Mouse (Mus musculus): ENCODE data around the gene Itpr2. TPM values are rescaled to one million over a fixed set of nuclear protein-coding genes. Genes with fewer than 3 reads are reported as not detected.

Itpr2 gene
- polyA plus RNA-seq, 1 experiment from 2014 or later: 3.3 TPM

DNA sequence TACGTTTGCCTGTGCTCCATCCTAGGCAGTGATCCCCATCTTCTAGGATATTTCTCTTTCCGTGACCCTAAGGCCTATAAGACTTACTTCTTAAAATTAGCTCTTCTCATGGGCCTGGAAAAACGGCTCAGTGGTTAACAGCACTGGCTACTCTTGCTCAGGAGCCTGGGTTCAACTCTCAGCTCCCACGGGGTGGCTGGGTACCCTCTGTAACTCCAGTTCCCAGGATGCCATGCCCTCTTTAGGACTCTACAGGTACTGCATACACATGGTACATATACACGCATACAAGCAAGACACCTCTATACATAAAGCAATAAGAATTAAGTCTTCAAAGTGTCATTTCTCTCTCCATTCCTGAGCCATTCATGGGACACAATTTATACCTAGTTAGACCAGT, 228.8 kb downstream of the Itpr2 start:
- Histone ChIP-seq H3K4me1 (ENCODE audit: control insufficient read depth, insufficient read depth, low read length) (no peaks in the 10 kb centered on the region), H3K9me3 (replicated peaks; ENCODE audit: control insufficient read depth, low read length) (no peaks in the 10 kb centered on the region), H3K9ac (replicated peaks; ENCODE audit: low read length) (no peak overlapping the region), H3K27ac (replicated peaks; ENCODE audit: low read depth, low read length) (no peak overlapping the region), H3K27me3 (ENCODE audit: control insufficient read depth, insufficient read depth, low read length) (no peaks in the 10 kb centered on the region), H3K4me3 (ENCODE audit: low read depth, low read length) (no peak overlapping the region), H3K36me3 (replicated peaks; ENCODE audit: control insufficient read depth, insufficient read depth, low read depth, low read length) (no peaks in the 10 kb centered on the region), H3K4me2 (ENCODE audit: low read depth, low read length) (no peak overlapping the region)
- ATAC-seq (replicated peaks; ENCODE audit: insufficient number of reproducible peaks, low FRiP score, low TSS enrichment, low read depth) (no peak), DNase-seq (ENCODE audit: low spot score) (no peak)
- 88% methylated on average over 5 of the region's 5 CpGs for WGBS

- DNase-seq (ENCODE audit: low spot score) (peak; percentile 89), ATAC-seq (replicated peaks; ENCODE audit: insufficient number of reproducible peaks, low FRiP score, low TSS enrichment, low read depth) (no peak; the same call in 1 of the 2 replicates)
- 75% methylated on average over 5 of the region's 5 CpGs for WGBS
- H3K4me3 ChIP-seq (ENCODE audit: low read depth, low read length): no peak overlapping the region
- no peaks in the 10 kb centered on the region for H3K27me3 ChIP-seq (ENCODE audit: control insufficient read depth, insufficient read depth, low read length)
- no peaks in the 10 kb centered on the region for H3K36me3 ChIP-seq (replicated peaks; ENCODE audit: control insufficient read depth, insufficient read depth, low read depth, low read length)
- H3K9ac ChIP-seq (replicated peaks; ENCODE audit: low read length): no peak overlapping the region
- no peak overlapping the region for H3K27ac ChIP-seq (replicated peaks; ENCODE audit: low read depth, low read length)
- no peaks in the 10 kb centered on the region for H3K9me3 ChIP-seq (replicated peaks; ENCODE audit: control insufficient read depth, low read length)
- H3K4me1 ChIP-seq (ENCODE audit: control insufficient read depth, insufficient read depth, low read length): no peaks in the 10 kb centered on the region
- H3K4me2 ChIP-seq (ENCODE audit: low read depth, low read length): no peak overlapping the region
These were observed 229.6 kb downstream of the Itpr2 start for GRCm38 (mm10) chr6:146272253-146273036.

- 70% methylated on average over 12 of the region's 12 CpGs for WGBS
- no peak overlapping the region for H3K4me2 ChIP-seq (ENCODE audit: low read depth, low read length)
- ATAC-seq (replicated peaks; ENCODE audit: insufficient number of reproducible peaks, low FRiP score, low TSS enrichment, low read depth): peak; percentile 59; the same call in 1 of the 2 replicates
- no peaks in the 10 kb centered on the region for H3K9me3 ChIP-seq (replicated peaks; ENCODE audit: control insufficient read depth, low read length)
- DNase-seq (ENCODE audit: low spot score): peak; percentile 32
- no peak overlapping the region for H3K27ac ChIP-seq (replicated peaks; ENCODE audit: low read depth, low read length)
- H3K4me3 ChIP-seq (ENCODE audit: low read depth, low read length): no peak overlapping the region
- H3K9ac ChIP-seq (replicated peaks; ENCODE audit: low read length): no peak overlapping the region
- no peaks in the 10 kb centered on the region for H3K36me3 ChIP-seq (replicated peaks; ENCODE audit: control insufficient read depth, insufficient read depth, low read depth, low read length)
- H3K4me1 ChIP-seq (ENCODE audit: control insufficient read depth, insufficient read depth, low read length): no peaks in the 10 kb centered on the region
- H3K27me3 ChIP-seq (ENCODE audit: control insufficient read depth, insufficient read depth, low read length): no peaks in the 10 kb centered on the region
These were observed 231.1 kb downstream of the Itpr2 start for GRCm38 (mm10) chr6:146270776-146271533.

DNA sequence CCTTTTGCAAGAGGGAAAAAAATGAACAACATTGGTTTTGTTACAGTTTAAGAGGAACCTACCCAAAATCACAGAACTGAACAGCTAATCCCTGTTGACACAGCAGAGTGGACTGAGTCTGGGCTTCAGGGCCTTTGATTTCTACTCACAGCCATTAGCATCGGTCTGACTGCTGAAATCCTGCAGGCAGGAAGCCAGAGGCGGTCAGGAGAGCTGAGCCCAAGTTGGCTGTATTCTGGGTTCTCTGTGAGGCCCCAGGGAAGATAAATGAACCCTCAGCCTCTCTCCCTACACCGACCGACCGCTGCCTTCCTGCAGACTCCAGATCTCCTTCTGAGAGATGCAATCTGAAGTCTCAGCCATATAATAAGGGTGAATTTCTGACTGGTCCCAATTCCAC, 231.9 kb downstream of the Itpr2 start:
- WGBS: 44% methylated on average over 5 of the region's 5 CpGs
- no peak for DNase-seq (ENCODE audit: low spot score)

GRCm38 (mm10) chr6:146269291-146269690, 232.7 kb downstream of the Itpr2 start:
- WGBS: 92% methylated on average over 5 of the region's 5 CpGs
- no peak for DNase-seq (ENCODE audit: low spot score)

More for the DNA sequence above, 231.9 kb downstream of the Itpr2 start:
- H3K9ac ChIP-seq (replicated peaks; ENCODE audit: low read length): no peak overlapping the region
- H3K4me1 ChIP-seq (ENCODE audit: control insufficient read depth, insufficient read depth, low read length): no peaks in the 10 kb centered on the region
- H3K27me3 ChIP-seq (ENCODE audit: control insufficient read depth, insufficient read depth, low read length): no peaks in the 10 kb centered on the region
- H3K36me3 ChIP-seq (replicated peaks; ENCODE audit: control insufficient read depth, insufficient read depth, low read depth, low read length): no peaks in the 10 kb centered on the region
- no peak overlapping the region for H3K4me2 ChIP-seq (ENCODE audit: low read depth, low read length)
- no peak overlapping the region for H3K27ac ChIP-seq (replicated peaks; ENCODE audit: low read depth, low read length)
- H3K9me3 ChIP-seq (replicated peaks; ENCODE audit: control insufficient read depth, low read length): no peaks in the 10 kb centered on the region
- no peak for ATAC-seq (replicated peaks; ENCODE audit: insufficient number of reproducible peaks, low FRiP score, low TSS enrichment, low read depth)
- H3K4me3 ChIP-seq (ENCODE audit: low read depth, low read length): no peak overlapping the region

DNA sequence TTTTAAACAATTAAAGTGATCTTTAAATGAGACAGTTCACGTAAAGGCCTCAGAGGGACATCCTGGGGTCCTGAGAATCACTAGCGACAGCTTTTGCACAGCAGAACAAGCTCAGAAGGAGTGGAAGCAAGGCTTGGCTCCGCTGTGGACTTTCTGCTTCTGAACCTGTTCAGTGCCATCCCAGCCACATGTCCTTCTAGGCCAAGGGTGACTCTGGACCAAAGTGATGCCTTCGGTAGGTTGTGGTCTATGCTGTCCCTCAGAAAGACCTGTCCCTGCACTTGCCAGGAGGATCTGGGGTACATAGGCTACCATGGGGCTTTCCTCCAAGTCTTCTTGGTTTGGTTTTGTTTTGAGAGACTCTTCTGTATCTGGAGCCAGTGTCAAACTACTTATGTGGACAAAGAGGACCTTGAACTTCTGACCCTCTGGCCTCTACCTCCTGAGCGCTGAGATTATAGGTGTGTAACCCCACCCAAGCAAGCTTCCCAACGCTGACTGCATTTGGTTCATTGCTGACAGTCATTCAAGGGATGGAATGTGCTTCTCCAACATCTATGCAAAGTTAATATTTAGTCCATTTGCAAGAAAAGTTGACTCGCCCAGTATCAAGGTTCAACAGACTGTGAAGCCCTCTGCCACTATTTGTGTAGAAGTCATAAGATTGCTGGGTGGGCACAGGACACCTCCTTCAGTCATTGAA, 241.2 kb downstream of the Itpr2 start:
- H3K4me3 ChIP-seq (ENCODE audit: low read depth, low read length): no peak overlapping the region
- ATAC-seq (replicated peaks; ENCODE audit: insufficient number of reproducible peaks, low FRiP score, low TSS enrichment, low read depth) (no peak), DNase-seq (ENCODE audit: low spot score) (no peak)
- no peak overlapping the region for H3K9ac ChIP-seq (replicated peaks; ENCODE audit: low read length)
- H3K4me1 ChIP-seq (ENCODE audit: control insufficient read depth, insufficient read depth, low read length): no peaks in the 10 kb centered on the region
- no peaks in the 10 kb centered on the region for H3K36me3 ChIP-seq (replicated peaks; ENCODE audit: control insufficient read depth, insufficient read depth, low read depth, low read length)
- H3K27me3 ChIP-seq (ENCODE audit: control insufficient read depth, insufficient read depth, low read length): no peaks in the 10 kb centered on the region
- H3K4me2 ChIP-seq (ENCODE audit: low read depth, low read length): no peak overlapping the region
- H3K9me3 ChIP-seq (replicated peaks; ENCODE audit: control insufficient read depth, low read length): no peaks in the 10 kb centered on the region
- H3K27ac ChIP-seq (replicated peaks; ENCODE audit: low read depth, low read length): no peak overlapping the region
- 92% methylated on average over 7 of the region's 7 CpGs for WGBS

More at GRCm38 (mm10) chr6:146269291-146269690, 232.7 kb downstream of the Itpr2 start:
- ATAC-seq (replicated peaks; ENCODE audit: insufficient number of reproducible peaks, low FRiP score, low TSS enrichment, low read depth): no peak
- no peaks in the 10 kb centered on the region for H3K9me3 ChIP-seq (replicated peaks; ENCODE audit: control insufficient read depth, low read length)
- no peaks in the 10 kb centered on the region for H3K27me3 ChIP-seq (ENCODE audit: control insufficient read depth, insufficient read depth, low read length)
- H3K4me1 ChIP-seq (ENCODE audit: control insufficient read depth, insufficient read depth, low read length): no peaks in the 10 kb centered on the region
- H3K36me3 ChIP-seq (replicated peaks; ENCODE audit: control insufficient read depth, insufficient read depth, low read depth, low read length): no peaks in the 10 kb centered on the region
- H3K4me2 ChIP-seq (ENCODE audit: low read depth, low read length): no peak overlapping the region
- H3K9ac ChIP-seq (replicated peaks; ENCODE audit: low read length): no peak overlapping the region
- H3K4me3 ChIP-seq (ENCODE audit: low read depth, low read length): no peak overlapping the region
- no peak overlapping the region for H3K27ac ChIP-seq (replicated peaks; ENCODE audit: low read depth, low read length)

DNA sequence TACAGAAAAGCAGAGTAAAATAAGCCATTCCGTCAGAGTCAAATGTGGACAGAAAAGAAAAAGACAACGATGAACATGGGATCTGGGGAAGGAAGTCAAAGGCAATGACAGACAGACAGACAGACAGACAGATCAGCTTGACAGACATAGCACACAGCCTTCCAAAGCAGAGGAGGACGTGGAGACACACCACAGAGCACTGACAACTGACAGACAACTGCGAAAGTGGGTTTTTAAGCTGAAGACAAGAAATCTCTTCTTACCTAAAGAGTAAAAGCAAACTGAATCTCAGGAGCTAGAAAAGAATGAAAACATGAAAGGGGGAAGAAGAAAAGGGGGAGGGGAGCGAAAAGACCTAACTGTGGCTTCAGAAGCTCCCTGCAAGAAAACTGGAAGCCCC, 243.3 kb downstream of the Itpr2 start:
- no peak for ATAC-seq (replicated peaks; ENCODE audit: insufficient number of reproducible peaks, low FRiP score, low TSS enrichment, low read depth)

More for the DNA sequence above, 243.3 kb downstream of the Itpr2 start:
- Histone ChIP-seq H3K36me3 (replicated peaks; ENCODE audit: control insufficient read depth, insufficient read depth, low read depth, low read length) (no peaks in the 10 kb centered on the region), H3K4me2 (ENCODE audit: low read depth, low read length) (no peak overlapping the region), H3K4me1 (ENCODE audit: control insufficient read depth, insufficient read depth, low read length) (no peaks in the 10 kb centered on the region), H3K27me3 (ENCODE audit: control insufficient read depth, insufficient read depth, low read length) (no peaks in the 10 kb centered on the region), H3K4me3 (ENCODE audit: low read depth, low read length) (no peak overlapping the region), H3K9ac (replicated peaks; ENCODE audit: low read length) (no peak overlapping the region), H3K9me3 (replicated peaks; ENCODE audit: control insufficient read depth, low read length) (no peaks in the 10 kb centered on the region), H3K27ac (replicated peaks; ENCODE audit: low read depth, low read length) (no peak overlapping the region)
- WGBS: 86% methylated on average over 5 of the region's 5 CpGs
- DNase-seq (ENCODE audit: low spot score): no peak
